Mouse (Mus musculus) C2C12 (cell line): ENCODE measurements around the gene Rbp4.

ENCODE experiments used
- CTCF ChIP-seq: IDR thresholded peaks from one replicate; pipeline ENCODE4 v1.5.1; 2011; ENCODE audit not compliant: control insufficient read depth, insufficient read depth, insufficient read length
- MAX ChIP-seq: IDR thresholded peaks from one replicate; pipeline ENCODE4 v1.6.1; 2011; ENCODE audit warnings: mild to moderate bottlenecking, control low read depth

DNA sequence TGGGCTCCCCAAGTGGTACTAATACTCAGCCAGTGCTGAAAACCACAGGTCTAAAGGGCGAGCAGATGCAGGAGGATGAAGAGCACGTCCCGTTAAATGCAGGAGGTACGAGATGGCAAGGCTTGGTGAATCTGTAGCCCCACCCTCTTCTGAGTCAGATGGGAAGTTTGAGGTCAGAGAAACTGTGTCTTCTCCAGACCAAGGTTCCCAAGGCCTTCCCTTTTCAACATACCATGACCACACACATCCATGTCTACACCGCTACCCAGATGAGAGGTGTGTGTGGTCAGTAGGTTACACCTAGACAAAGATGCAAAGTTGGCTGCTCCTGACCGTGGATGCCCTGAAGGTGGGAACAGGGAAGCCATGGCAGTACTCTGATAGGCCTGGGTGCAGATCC is 9.7 kb upstream of the Rbp4 start:
- TF ChIP-seq CTCF (no peak), MAX (no peak)
